Mouse (Mus musculus): ENCODE measurements around the gene Paqr4.

DNA sequence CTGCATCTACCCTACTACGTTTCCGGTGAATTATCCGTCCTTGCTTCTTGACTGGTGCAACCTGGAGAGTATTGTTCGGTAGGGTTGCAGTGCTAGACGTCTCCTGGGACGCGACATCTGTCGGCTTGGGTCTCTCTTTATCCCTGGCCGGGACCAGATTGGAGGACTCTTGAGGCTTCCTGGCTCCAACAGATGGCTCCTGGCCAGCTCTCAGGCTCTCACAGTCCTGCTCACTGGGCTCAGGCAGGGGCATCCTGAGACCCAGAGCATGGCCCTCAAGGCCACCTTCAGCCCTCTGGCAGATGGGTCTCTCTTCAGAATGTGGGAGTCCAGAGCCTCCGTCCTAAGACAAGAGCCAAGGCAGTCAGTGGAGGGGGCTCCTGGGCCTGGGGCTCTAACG, 22.3 kb upstream of the Paqr4 start:
- TF ChIP-seq CTCF (IDR thresholded peaks at IDR 0.05; ENCODE audit: control insufficient read depth, insufficient read depth, low read length) (no peak), POLR2A (IDR thresholded peaks at IDR 0.05; ENCODE audit: borderline replicate concordance, control insufficient read depth, low read depth, low read length) (no peak)

All from bone marrow, adult 2 months (tissue).